Mouse (Mus musculus) embryonic facial prominence, embryonic 11.5 days (tissue): ENCODE data around the gene Kpna7. TPM values are rescaled to one million over a fixed set of nuclear protein-coding genes. Genes with fewer than 3 reads are reported as not detected.

ENCODE experiments used
- ATAC-seq: fragments of 200-750 bp; cut with Nextera tagmentation; replicated peaks from 2 replicates; pipeline ENCODE4 v1.8.0; 2017; ENCODE audit warnings: low read depth; ENCODE audit not compliant: insufficient number of reproducible peaks, low FRiP score, low TSS enrichment
- DNase-seq: peaks from one replicate; pipeline ENCODE4 v3.0.0-alpha.2; 2015; ENCODE audit warnings: low spot score
- H3K27ac ChIP-seq: fragments of 300-500 bp; sonication (generic); replicated peaks from 2 replicates; pipeline ENCODE4 v1.5.1; 2014; ENCODE audit warnings: mild to moderate bottlenecking, low read depth, low read length, control low read depth
- H3K27me3 ChIP-seq: fragments of 300-500 bp; sonication (generic); 2 replicates; pipeline ENCODE4 v1.6.1; 2014; ENCODE audit warnings: mild to moderate bottlenecking, low read length, moderate library complexity, mixed read lengths; ENCODE audit not compliant: control insufficient read depth, insufficient read depth
- H3K36me3 ChIP-seq: fragments of 300-500 bp; sonication (generic); replicated peaks from 2 replicates; pipeline ENCODE4 v1.6.1; 2014; ENCODE audit warnings: low read depth, mild to moderate bottlenecking, low read length, moderate library complexity, mixed read lengths; ENCODE audit not compliant: control insufficient read depth, insufficient read depth
- H3K4me1 ChIP-seq: fragments of 300-500 bp; sonication (generic); 2 replicates; pipeline ENCODE4 v1.6.1; 2014; ENCODE audit warnings: low read length, mixed read lengths; ENCODE audit not compliant: control insufficient read depth, insufficient read depth
- H3K4me2 ChIP-seq: fragments of 300-500 bp; sonication (generic); 2 replicates; pipeline ENCODE4 v1.6.1; 2014; ENCODE audit warnings: low read depth, mild to moderate bottlenecking, control low read depth, low read length, moderate library complexity
- H3K4me3 ChIP-seq: fragments of 300-500 bp; sonication (generic); 2 replicates; pipeline ENCODE4 v1.5.1; 2014; ENCODE audit warnings: low read depth, low read length, control low read depth
- H3K9ac ChIP-seq: fragments of 300-500 bp; sonication (generic); replicated peaks from 2 replicates; pipeline ENCODE4 v1.6.1; 2014; ENCODE audit warnings: mild to moderate bottlenecking, control low read depth, low read length
- H3K9me3 ChIP-seq: fragments of 300-500 bp; sonication (generic); replicated peaks from 2 replicates; pipeline ENCODE4 v1.6.1; 2016; ENCODE audit warnings: mild to moderate bottlenecking, low read length, inconsistent platforms, mixed read lengths; ENCODE audit not compliant: control insufficient read depth
- WGBS: fragments of 180-500 bp; shearing (Covaris S2); extraction: QIAGEN DNeasy Blood & Tissue Kit; methylation state at CpG from one replicate; pipeline ENCODE4 v1.1.7; 2014; 5-methylcytosine and 5-hydroxymethylcytosine counted together
- polyA plus RNA-seq: library from polyadenylated mRNA; unstranded; fragments of >200 nt; fragmentation: Nextera tagmentation; extraction: Ambion mirVana; gene quantifications from 2 replicates; pipeline ENCODE4 v1.2.1, GENCODE M21; 2014

The Kpna7 gene
- polyA plus RNA-seq, 1 experiment from 2014 or later: not detected

DNA sequence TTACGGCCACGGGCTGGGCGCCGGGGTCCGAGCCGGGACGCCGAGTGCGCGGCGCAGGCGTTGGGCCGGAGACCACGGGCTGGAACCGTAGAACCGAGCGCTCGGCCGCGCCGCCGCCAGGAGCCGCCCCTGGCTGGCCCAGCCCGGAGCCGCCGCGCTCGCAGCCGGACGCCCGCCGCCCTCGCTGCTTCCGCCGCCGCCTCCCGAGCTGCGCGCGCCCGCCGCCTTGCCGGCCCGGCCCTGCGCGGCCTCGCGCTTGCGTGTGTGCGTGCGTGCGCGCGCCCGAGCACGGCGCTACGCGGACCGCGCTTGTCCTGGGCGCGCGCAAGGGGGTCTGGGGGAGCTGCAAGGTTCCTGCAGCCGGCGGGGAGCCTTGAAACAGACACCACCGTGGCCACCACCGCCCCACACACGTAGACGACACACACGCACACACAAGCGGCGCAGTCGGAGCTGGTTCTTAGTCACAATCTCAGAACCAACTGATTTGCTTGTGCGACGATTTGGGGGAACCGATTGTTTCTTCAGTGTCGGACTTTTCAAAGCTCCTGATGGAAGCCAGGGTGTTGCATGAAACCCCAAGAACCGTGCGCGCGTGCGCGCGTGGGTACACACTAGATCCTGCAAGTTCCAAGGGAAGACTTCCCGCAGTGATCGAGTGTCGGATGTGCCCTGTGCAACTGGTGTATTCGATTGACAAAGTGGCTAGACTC lies 118.0 kb downstream of the Kpna7 start, which contains the start of gene Smurf1:
Gene Smurf1, minus strand, starts transcription at position 209 of the 713 bp plus-strand sequence.
- Histone ChIP-seq H3K36me3 (no peaks in the 10 kb centered on the region), H3K4me1 (peaks cover 4% of the 10 kb centered on the region; the same call in 1 of the 2 replicates), H3K27ac (peak within 1 kb of the TSS; percentile 86), H3K4me3 (peak within 1 kb of the TSS; percentile 89), H3K9me3 (no peaks in the 10 kb centered on the region), H3K4me2 (peak within 1 kb of the TSS; percentile 70), H3K9ac (peak within 1 kb of the TSS; percentile 86), H3K27me3 (peaks cover 3% of the 10 kb centered on the region; the same call in 1 of the 2 replicates)
- under 1% methylated on average over 49 of the region's 89 CpGs for WGBS
- DNase-seq (peak; percentile 96), ATAC-seq (peak; percentile 77)

DNA sequence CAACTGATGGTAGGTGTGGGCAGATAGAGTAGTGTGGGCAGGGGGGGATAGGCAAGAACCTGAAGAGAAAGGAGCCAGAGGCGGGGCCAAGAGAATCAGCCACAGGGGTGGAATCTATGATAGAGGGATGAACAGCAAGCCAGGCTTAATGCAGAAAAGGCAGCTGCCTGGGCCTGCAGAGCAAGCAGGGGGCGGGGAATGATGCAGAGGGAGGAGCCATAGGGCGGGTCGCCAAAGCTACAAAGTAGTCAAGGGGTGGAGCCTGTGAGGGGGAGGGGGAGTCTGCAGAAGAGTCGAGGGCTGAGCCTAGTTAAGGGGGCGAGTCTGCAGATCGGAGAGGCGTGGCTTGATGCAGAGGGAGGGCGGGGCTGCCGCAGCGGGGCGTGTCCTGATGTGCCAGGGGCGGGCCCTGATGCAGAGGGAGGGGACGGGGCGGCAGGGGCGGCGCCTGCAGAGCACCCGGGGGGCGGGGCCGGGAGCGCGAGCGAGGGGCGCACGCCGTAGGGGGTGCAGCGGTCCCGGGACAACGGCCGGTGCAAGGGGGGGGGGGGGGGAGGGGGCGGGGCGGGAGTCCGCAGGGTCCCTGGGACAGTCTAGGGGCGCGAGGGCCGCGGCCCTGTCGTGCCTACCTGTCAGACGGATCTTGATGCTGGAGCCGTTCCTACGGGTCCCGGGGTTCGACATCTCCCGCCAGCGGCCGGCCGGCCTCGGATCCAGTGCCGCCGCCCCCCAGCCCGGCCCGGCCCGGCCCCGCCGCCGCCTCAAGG lies 118.8 kb downstream of the Kpna7 start:
- Histone ChIP-seq H3K4me3 (peak overlapping the region; percentile 89), H3K27ac (peak overlapping the region; percentile 86), H3K36me3 (no peaks in the 10 kb centered on the region), H3K4me2 (peak overlapping the region; percentile 70), H3K4me1 (peaks cover 4% of the 10 kb centered on the region; the same call in 1 of the 2 replicates), H3K9ac (peak overlapping the region; percentile 86), H3K9me3 (no peaks in the 10 kb centered on the region), H3K27me3 (peaks cover 3% of the 10 kb centered on the region; the same call in 1 of the 2 replicates)
- ATAC-seq (peak; percentile 82), DNase-seq (peak; percentile 93)
- 0% methylated on average over 12 of the region's 56 CpGs for WGBS

DNA sequence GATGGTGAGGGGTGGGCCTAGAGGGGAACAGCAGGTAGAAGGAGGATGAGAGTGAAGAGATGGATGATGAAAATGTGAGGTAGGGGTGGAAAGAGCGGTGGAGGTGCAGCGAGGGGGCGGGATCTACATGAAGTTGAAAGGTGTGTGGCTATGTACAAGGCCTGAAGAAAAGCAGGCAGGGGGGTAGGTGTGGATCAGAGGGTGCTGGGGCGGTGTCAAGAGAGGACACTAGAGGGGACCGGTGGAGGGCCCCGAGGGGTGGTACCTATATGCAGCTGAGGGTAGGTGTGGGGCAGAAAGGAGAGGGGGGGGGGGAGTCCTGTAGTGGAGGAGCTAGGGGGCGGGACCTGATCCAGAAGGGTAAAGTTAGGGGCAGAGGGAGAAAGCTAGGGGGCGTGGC lies 119.4 kb downstream of the Kpna7 start:
- peak overlapping the region; percentile 89 for H3K4me3 ChIP-seq
- H3K4me2 ChIP-seq: peak overlapping the region; percentile 13; the same call in 1 of the 2 replicates
- no peak overlapping the region for H3K9ac ChIP-seq
- peaks cover 4% of the 10 kb centered on the region; the same call in 1 of the 2 replicates for H3K4me1 ChIP-seq
- DNase-seq: no peak
- no peaks in the 10 kb centered on the region for H3K9me3 ChIP-seq
- 18% methylated on average over 7 of the region's 8 CpGs for WGBS
- peaks cover 3% of the 10 kb centered on the region; the same call in 1 of the 2 replicates for H3K27me3 ChIP-seq
- ATAC-seq: peak; percentile 77
- no peaks in the 10 kb centered on the region for H3K36me3 ChIP-seq
- no peak overlapping the region for H3K27ac ChIP-seq

DNA sequence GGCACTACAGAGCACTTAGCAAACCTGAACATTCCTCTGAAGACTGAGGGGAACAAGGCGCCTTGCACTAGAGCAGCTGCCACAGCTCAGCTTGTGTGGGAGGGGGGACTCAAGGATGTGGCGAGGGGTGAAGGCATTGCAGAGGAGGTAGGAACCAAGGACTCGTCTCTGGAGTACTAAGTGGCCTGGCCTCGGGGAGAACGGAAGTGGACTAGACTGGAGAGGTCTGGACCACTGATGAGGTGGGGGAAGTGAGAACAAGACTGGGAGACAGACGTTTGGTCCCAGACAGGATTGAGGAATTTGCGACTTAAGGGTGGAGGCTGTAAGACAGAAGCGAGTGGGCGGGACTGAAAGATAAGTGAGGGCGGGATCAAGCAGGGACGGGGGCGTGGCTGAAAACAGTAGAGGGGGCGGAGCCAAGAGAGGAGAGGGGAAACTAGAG lies 120.0 kb downstream of the Kpna7 start:
- Histone ChIP-seq H3K27ac (0 out of 2 replicates have a peak overlapping the region, but pooled peaks have one; percentile 28), H3K4me1 (peaks cover 4% of the 10 kb centered on the region; the same call in 1 of the 2 replicates), H3K27me3 (peaks cover 3% of the 10 kb centered on the region; the same call in 1 of the 2 replicates), H3K36me3 (no peaks in the 10 kb centered on the region), H3K9me3 (no peaks in the 10 kb centered on the region), H3K9ac (no peak overlapping the region), H3K4me3 (peak overlapping the region; percentile 8; the same call in 1 of the 2 replicates), H3K4me2 (no peak overlapping the region; the same call in none of the 2 replicates)
- 7% methylated on average over 13 of the region's 13 CpGs for WGBS
- peak; percentile 69 for DNase-seq
- no peak for ATAC-seq

DNA sequence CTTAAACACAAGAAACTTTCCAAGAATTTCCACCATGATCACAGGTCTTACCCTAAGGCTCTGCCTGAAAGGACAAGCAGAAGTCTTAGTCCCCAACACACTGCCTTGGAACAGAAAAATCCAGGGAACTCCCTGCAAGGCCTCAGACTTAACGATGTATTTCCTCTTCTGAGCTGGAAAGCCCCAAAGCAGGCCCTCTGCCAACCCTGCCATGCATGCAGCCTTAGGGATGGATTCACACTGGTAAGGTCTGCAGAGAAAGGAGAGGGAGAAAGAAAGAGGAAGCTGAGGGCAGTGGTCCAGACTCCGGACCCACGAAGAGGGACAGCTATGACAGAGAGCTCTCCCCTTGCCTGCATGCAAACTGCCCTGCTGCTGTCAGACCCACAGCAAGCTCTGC lies 120.4 kb downstream of the Kpna7 start:
- no peak for ATAC-seq
- no peak overlapping the region; the same call in 1 of the 2 replicates for H3K4me2 ChIP-seq
- 0 out of 2 replicates have a peak overlapping the region, but pooled peaks have one; percentile 28 for H3K27ac ChIP-seq
- H3K4me1 ChIP-seq: peaks cover 4% of the 10 kb centered on the region
- WGBS: 61% methylated on average over 3 of the region's 3 CpGs
- no peak overlapping the region; the same call in 1 of the 2 replicates for H3K4me3 ChIP-seq
- H3K27me3 ChIP-seq: peaks cover 3% of the 10 kb centered on the region; the same call in 1 of the 2 replicates
- no peaks in the 10 kb centered on the region for H3K9me3 ChIP-seq
- H3K9ac ChIP-seq: no peak overlapping the region
- no peaks in the 10 kb centered on the region for H3K36me3 ChIP-seq
- DNase-seq: no peak

DNA sequence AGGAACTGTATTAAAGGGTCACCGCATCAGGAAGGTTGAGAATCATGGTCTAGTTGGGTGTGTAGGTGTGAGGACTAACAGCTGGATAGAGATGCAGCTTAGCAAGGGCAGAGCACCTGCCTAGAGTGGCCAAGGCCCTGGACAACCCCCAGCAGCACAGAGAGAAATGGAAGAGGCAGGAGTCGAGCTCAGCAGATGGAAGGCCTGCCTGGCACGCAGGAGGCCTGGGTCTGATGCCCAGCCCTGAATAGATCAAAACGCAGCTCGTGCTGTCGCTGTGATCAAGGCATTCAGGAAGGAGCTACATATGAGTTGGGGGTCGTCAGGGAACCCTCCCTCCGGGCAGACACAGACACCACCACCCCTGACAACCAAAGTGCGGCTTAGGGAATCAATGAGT lies 125.6 kb downstream of the Kpna7 start:
- Histone ChIP-seq H3K9ac (no peak overlapping the region), H3K4me1 (peaks cover 2% of the 10 kb centered on the region; the same call in 1 of the 2 replicates), H3K27me3 (no peaks in the 10 kb centered on the region), H3K4me2 (no peak overlapping the region), H3K36me3 (no peaks in the 10 kb centered on the region), H3K9me3 (no peaks in the 10 kb centered on the region), H3K27ac (no peak overlapping the region), H3K4me3 (no peak overlapping the region)
- no peak for DNase-seq
- 89% methylated on average over 9 of the region's 9 CpGs for WGBS
- ATAC-seq: no peak

DNA sequence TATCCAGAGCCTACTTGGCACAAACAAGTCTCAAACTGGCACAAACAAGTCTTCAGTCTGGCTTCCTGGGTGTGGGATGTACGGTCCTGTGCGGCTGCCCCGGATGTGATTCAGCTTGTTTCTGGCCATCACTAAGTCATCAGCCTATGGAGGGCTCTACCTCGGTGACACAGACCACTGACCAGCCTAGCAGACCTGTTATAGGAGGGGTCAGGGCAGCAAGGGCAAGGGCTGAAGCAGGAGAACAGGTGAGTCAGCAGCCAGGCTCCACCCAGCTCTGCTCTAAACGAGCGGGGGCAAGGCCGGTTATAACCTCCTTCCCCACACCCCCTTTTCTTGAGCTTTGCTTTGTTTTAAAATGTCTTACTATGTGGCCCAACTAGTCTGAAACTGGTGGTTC lies 129.4 kb downstream of the Kpna7 start:
- Histone ChIP-seq H3K36me3 (no peaks in the 10 kb centered on the region), H3K9me3 (no peaks in the 10 kb centered on the region), H3K27me3 (no peaks in the 10 kb centered on the region), H3K4me3 (no peak overlapping the region), H3K9ac (no peak overlapping the region), H3K27ac (no peak overlapping the region), H3K4me1 (peaks cover 2% of the 10 kb centered on the region; the same call in 1 of the 2 replicates), H3K4me2 (no peak overlapping the region)
- ATAC-seq (no peak), DNase-seq (no peak)
- 86% methylated on average over 7 of the region's 7 CpGs for WGBS
